Mouse (Mus musculus) stomach, postnatal 0 days (tissue): ENCODE results near the gene Tpt1.

ENCODE experiments used
- CTCF ChIP-seq: IDR thresholded peaks from 2 replicates; pipeline ENCODE4 v1.5.1; 2016; ENCODE audit warnings: antibody characterized with exemption, low read depth, mild to moderate bottlenecking, moderate library complexity
- EP300 ChIP-seq: optimal IDR thresholded peaks from 2 replicates; pipeline ENCODE3; 2016; ENCODE audit warnings: antibody characterized with exemption

- TF ChIP-seq CTCF (peak; percentile 95), EP300 (no peak)
Observed at GRCm38 (mm10) chr14:75828866-75829806, 15.8 kb upstream of the Tpt1 start.
